Mouse (Mus musculus) thymus, postnatal 4 days (tissue): ENCODE data around the gene Pafah1b2.
A peak's percentile ranks its signal among the peaks of the same experiment; 100 is the strongest.

Experiments used
- DNase-seq: peaks from one replicate; pipeline ENCODE4 v3.0.0; 2021

Gene Pafah1b2

GRCm38 (mm10) chr9:45979778-45980177, 32.7 kb downstream of the Pafah1b2 start:
- no peak for DNase-seq

- DNase-seq, result peak; percentile 38
These were observed 35.6 kb downstream of the Pafah1b2 start for GRCm38 (mm10) chr9:45976884-45977283.

DNA sequence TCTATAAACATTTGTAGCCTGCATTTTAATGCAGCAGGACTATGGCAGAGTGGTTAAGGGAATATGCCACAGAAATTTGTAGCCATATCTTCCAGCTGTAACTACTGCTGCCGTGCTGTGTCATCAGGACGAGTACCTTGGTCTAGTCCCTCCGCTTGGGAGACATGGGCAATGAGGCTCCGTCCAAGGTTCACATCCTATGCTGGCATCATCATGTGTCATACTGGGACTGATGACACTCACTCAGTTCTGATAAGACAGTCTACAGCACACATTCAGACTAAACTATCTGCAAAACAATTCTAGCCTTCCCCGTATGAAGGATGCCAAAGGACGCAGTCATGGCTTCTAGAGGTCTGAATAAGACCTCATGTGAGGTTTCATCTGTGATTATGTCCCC, 48.9 kb downstream of the Pafah1b2 start:
- no peak for DNase-seq

DNA sequence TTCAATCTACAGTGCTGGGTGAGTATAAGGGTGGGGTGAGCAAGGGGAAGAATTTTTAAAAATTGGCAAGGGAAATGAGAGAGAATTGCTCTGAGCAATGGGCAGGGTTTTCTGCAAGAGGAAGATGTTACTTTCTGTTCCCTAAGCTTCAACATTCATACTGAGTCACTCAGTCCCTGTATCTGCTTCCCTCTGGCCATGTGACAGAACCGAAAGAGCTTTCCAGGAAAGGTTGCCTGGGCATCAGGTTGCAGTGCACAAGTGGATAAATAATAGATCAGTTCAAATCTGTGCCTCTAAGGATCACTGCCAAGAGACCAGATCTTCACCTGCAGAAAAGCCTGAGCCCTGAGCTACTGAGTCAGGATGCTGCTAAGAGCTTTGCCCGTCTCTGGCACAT, 50.6 kb downstream of the Pafah1b2 start:
- no peak for DNase-seq

GRCm38 (mm10) chr9:45959661-45960060, 52.8 kb downstream of the Pafah1b2 start:
- DNase-seq, result no peak

DNA sequence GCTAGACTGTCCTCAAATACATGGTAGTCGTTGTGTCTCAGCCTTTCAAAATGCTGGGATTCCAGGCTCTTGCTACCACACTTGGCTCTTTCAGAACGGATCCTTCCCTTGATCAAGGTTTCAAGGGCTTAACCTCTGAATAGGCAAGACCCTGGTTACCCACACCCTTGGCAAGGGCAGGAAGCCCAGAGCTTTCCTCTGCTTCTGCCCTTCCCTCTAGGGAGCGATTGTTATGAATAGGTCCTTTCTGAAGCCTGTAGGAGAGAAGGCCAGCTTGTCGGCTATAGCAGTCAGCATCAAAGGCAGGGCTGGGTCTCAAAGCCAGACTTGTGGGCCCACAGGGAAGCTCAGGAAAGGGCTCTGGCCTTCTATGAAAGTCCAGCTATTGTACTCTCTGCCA, 53.6 kb downstream of the Pafah1b2 start:
- DNase-seq, result no peak

DNA sequence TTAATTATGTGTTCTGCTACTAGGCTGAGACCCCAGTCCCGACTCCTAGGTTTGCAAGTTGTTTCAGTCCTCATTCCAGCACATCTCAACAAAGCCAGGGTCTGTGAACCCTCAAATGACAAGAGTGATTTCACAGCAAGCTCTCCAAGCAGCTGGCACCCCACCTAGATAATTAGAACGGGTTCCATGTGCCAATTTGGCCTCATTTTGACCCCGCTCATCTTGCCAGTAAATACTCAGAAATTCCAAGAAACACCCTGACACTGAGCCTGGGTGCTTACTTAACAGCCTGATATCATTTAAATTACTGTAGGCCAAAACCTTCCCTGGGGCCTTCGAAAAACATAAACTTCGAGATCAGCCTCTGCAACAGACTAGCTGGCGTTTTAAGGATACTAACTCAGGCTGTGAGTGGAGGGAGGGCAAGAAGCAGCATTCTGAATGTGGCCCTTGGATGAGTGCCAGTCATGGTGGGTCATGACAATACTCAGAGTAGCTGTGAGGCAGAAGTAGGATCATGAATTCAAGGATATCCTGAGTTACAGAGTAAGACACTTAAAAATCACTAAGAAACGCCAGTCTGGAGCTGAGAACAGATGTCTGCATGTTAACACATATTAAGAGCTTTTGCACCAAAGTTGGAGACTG, 54.3 kb downstream of the Pafah1b2 start:
- no peak for DNase-seq

DNA sequence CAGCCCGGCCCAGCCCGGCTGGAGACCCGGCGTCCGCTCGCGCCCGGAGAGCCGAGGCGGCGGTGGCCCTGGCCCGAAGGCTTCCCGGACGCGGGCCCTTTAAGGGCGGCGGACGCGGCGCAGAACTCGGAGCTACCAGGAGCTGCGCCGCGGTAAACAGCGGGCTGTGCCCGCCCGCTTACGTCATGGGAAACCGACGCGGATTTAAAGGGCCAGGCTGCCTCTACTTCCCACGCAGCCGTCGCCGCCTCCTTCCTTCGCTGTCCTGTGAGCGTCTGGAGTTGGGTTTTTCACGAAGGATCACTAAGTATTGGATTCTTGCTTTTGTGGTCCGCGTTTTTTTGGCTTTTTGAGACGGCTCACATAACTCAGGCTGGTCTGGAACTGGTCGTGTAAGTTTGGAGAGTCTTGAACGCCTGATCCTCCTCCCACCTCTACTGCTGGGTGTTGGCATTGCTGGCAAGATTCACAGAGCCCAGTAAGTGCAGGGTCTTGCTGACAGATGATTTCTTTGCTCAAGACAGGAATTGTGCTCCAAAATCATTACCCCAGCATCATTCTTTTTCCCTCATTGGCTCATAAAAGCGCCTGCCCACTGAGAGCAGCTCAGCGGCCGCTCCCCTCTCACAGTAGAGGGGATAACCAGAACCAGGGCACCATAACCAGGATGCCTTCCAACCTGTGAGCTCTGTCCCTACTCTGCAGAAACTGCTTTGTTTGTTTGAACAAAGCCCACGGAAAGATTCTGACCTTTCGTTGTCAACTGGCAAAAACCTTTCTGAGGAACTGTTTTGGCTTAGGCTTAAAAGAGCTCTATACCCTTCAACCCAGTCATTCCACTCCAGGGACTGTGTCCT, 57.2 kb downstream of the Pafah1b2 start, which contains the start of gene Sidt2:
Gene Sidt2, minus strand, starts transcription at position 152 of the 857 bp plus-strand sequence.
- peak; percentile 90 for DNase-seq

GRCm38 (mm10) chr9:45954294-45955106, 58.0 kb downstream of the Pafah1b2 start:
- peak; percentile 68 for DNase-seq

- DNase-seq, result no peak
These were observed 58.8 kb downstream of the Pafah1b2 start for GRCm38 (mm10) chr9:45953511-45954293.

DNA sequence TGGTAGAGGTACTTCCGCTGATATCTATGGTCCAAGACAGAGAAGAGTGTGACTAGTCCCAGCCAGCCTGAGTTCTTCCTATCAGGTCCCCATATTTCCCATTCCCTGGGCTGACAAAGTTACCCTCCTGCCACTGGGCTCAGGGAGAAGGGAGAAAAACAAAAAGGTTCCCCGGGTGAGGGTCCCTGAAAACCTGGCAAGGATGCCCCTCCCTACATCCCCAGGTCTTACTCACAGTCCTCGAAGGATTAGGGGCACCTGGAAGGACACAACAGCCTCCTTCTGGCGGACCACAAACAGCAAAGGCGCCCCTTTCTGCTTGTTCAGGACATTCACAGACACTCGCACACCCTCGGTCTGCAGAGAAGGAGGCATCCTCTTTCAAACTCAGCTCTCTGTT, 59.6 kb downstream of the Pafah1b2 start:
- DNase-seq, result no peak

- DNase-seq, result no peak
These were observed 60.4 kb downstream of the Pafah1b2 start for GRCm38 (mm10) chr9:45952057-45952456.

DNA sequence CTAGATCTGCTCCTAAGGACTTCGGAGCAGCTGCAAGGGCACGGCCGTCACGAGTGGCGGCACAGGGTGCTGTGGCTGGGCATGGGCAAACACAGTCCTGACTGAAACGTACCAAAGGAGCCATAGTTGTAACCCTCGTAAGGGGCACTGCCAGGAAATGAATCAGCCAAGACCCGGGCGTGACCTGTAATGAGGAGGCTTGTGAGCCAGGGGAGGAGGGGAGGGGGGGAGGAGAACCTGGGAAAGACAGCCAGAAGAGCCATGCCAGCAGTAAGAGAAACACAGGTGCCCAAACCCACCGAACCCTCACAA, 65.7 kb downstream of the Pafah1b2 start:
- no peak for DNase-seq

- DNase-seq, result peak; percentile 32
These were observed 66.2 kb downstream of the Pafah1b2 start for GRCm38 (mm10) chr9:45946182-45946871.

- peak; percentile 60 for DNase-seq
These were observed 66.8 kb downstream of the Pafah1b2 start for GRCm38 (mm10) chr9:45945721-45946120.

DNA sequence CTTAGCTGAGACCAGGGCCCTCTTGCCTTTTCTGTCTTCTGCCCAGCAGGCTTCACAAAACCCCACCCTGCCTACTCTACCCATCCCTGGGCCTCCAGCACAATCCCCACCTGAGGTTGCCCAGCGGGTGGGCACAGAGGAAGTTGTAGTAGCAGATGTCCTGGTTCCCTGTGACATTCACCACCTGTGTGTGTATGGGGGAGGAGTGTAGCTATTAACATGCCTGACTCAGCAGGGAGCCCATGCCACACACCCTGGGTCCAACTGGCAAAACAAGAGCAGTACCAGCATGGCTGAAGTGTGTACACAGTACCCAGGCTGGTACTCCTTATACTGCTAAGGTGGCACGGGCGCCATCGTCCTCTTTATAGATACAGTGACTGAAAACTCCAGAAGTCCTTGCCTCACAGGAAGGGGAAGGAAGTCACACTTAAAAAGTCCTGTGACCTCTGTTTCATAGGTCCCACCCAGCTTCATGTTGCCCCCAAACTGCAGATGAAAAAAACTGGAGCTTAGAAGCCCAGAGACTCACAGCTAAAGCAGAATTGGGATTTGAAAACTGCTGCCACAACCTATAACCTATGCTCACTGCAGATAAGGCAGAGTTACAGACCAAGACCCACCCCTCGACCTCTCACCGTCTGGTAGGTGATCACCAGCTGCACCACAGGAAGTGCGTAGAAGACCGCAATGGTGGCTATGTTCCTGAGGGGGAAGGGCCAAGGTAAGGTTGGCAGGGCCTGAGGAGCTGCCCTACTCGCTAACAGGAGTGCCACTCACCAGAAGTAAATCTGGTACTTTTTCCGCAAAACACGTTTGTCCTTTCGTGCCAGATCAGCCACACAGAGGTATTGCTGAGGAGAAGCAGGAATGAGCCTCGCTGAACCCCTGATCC, 67.7 kb downstream of the Pafah1b2 start:
- peak; percentile 74 for DNase-seq

GRCm38 (mm10) chr9:45943628-45944505, 68.6 kb downstream of the Pafah1b2 start:
- DNase-seq, result peak; percentile 27

DNA sequence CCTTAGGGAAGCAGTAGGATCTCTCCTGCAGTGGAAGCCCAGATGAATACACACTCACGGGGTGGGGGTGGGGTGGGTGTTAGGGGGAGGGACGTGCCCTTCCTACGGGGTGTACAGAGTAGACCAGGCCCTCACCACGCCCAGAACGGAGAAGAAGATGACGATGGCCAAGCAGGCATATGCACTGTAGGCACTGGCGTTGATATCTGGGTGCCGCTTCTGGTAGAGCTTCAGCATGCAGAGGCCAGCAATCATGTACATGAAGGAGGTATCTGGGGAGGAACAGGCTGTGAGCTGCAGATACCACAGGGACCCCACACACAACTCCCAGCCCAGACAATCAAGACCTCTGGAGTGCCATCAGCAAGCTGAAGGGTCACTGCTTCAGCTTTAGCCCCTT, 69.6 kb downstream of the Pafah1b2 start:
- DNase-seq, result no peak

- DNase-seq, result no peak
These were observed 70.0 kb downstream of the Pafah1b2 start for GRCm38 (mm10) chr9:45942464-45942863.

- peak; percentile 58 for DNase-seq
These were observed 71.1 kb downstream of the Pafah1b2 start for GRCm38 (mm10) chr9:45941329-45941888.
